Mouse (Mus musculus): ENCODE data around the gene Cptp. TPM values are rescaled to one million over a fixed set of nuclear protein-coding genes. Genes with fewer than 3 reads are reported as not detected.
A peak's percentile ranks its signal among the peaks of the same experiment; 100 is the strongest.

Gene Cptp
- polyA plus RNA-seq, 1 experiment from 2014 or later, result 28.0 TPM

DNA sequence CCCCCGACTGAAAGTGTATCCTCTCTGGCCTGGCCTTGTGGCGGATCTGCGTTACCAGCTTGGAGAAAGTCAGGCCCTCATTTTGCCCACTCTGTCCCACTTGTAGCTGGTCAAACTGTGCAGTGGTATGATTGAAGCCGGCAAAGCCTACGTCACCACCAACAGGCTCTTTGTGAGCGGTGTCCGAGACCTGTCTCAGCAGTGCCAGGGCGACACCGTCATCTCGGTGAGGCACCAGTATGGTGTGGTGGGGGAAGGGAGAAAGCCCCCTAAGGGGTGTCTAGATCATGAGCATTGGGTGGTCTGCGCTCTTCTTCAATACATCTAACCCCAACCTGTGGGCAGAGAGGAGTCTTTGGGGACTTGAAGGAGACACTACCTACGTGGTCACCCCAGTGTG is 27.2 kb upstream of the Cptp start:
- no peak overlapping the region for H3K27ac ChIP-seq (replicated peaks)
- WGBS, result 96% methylated on average over 12 of the region's 12 CpGs
- H3K36me3 ChIP-seq, result peaks cover 48% of the 10 kb centered on the region
- peaks cover 36% of the 10 kb centered on the region for H3K4me1 ChIP-seq
- ATAC-seq (ENCODE audit: low FRiP score), result no peak
- no peak overlapping the region for H3K4me2 ChIP-seq
- H3K27me3 ChIP-seq (replicated peaks), result no peaks in the 10 kb centered on the region
- H3K9me3 ChIP-seq (replicated peaks), result no peaks in the 10 kb centered on the region
- no peak overlapping the region for H3K9ac ChIP-seq (replicated peaks)
- H3K4me3 ChIP-seq (replicated peaks), result no peak overlapping the region

GRCm38 (mm10) chr4:155895826-155896225 is 26.6 kb upstream of the Cptp start:
- peaks cover 39% of the 10 kb centered on the region for H3K4me1 ChIP-seq
- H3K4me2 ChIP-seq, result peak overlapping the region; percentile 97
- ATAC-seq (ENCODE audit: low FRiP score), result no peak
- no peak overlapping the region for H3K27ac ChIP-seq (replicated peaks)
- H3K36me3 ChIP-seq, result peaks cover 42% of the 10 kb centered on the region
- 91% methylated on average over 4 of the region's 4 CpGs for WGBS
- 0 out of 2 replicates have a peak overlapping the region, but pooled peaks have one; percentile 97 for H3K9ac ChIP-seq (replicated peaks)
- H3K27me3 ChIP-seq (replicated peaks), result no peaks in the 10 kb centered on the region
- no peaks in the 10 kb centered on the region for H3K9me3 ChIP-seq (replicated peaks)
- H3K4me3 ChIP-seq (replicated peaks), result peak overlapping the region; percentile 75; the same call in 1 of the 2 replicates

- Histone ChIP-seq H3K4me1 (peaks cover 45% of the 10 kb centered on the region), H3K27ac (replicated peaks) (peak overlapping the region; percentile 58), H3K4me2 (peak overlapping the region; percentile 97), H3K9me3 (replicated peaks) (no peaks in the 10 kb centered on the region), H3K4me3 (replicated peaks) (peak overlapping the region; percentile 75), H3K36me3 (peaks cover 36% of the 10 kb centered on the region), H3K27me3 (replicated peaks) (no peaks in the 10 kb centered on the region), H3K9ac (replicated peaks) (peak overlapping the region; percentile 97; the same call in 1 of the 2 replicates)
- ATAC-seq (ENCODE audit: low FRiP score), result no peak
- 40% methylated on average over 6 of the region's 6 CpGs for WGBS
Measured at GRCm38 (mm10) chr4:155895216-155895615, 26.0 kb upstream of the Cptp start.

DNA sequence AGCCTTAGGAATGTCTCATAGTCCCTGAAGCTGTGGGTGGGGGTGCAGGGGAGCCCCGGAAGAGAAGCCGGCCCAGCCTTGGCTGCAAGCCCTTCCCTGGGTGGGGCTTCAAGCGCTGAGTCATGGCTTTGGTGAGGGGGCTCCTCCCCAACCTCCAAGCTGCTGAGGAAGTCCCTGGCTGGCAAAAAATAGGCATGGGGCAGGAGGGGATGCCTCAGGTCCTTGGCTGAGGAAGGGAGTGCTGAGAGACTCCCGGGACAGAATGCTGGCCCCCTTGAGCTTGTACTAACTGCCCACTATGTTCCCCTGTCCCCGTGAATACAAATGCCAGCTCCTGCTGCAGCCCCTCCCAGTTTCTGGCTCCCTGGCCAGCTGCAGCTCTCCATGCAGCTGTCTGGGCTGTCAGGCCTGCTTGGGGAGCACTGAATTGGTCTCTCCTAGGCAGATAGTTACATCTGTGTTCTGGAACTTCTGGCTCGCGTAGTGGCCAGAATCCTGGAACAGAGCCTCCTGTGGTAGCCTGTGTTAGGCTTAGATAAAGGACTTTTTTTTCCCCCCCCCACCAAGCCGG is 25.2 kb upstream of the Cptp start:
- peak overlapping the region; percentile 97 for H3K9ac ChIP-seq (replicated peaks)
- peaks cover 53% of the 10 kb centered on the region for H3K4me1 ChIP-seq
- no peaks in the 10 kb centered on the region for H3K9me3 ChIP-seq (replicated peaks)
- peaks cover 32% of the 10 kb centered on the region for H3K36me3 ChIP-seq
- ATAC-seq (ENCODE audit: low FRiP score), result no peak
- no peaks in the 10 kb centered on the region for H3K27me3 ChIP-seq (replicated peaks)
- H3K4me3 ChIP-seq (replicated peaks), result peak overlapping the region; percentile 75
- WGBS, result 34% methylated on average over 8 of the region's 8 CpGs
- H3K4me2 ChIP-seq, result peak overlapping the region; percentile 97
- H3K27ac ChIP-seq (replicated peaks), result peak overlapping the region; percentile 58

- peak overlapping the region; percentile 97 for H3K4me2 ChIP-seq
- H3K9me3 ChIP-seq (replicated peaks), result no peaks in the 10 kb centered on the region
- peaks cover 31% of the 10 kb centered on the region for H3K36me3 ChIP-seq
- H3K4me3 ChIP-seq (replicated peaks), result peak overlapping the region; percentile 75
- peak overlapping the region; percentile 100; the same call in 1 of the 2 replicates for H3K27ac ChIP-seq (replicated peaks)
- H3K27me3 ChIP-seq (replicated peaks), result no peaks in the 10 kb centered on the region
- H3K4me1 ChIP-seq, result peaks cover 54% of the 10 kb centered on the region
- ATAC-seq (ENCODE audit: low FRiP score), result no peak
- WGBS, result 65% methylated on average over 8 of the region's 8 CpGs
- peak overlapping the region; percentile 97 for H3K9ac ChIP-seq (replicated peaks)
Measured at GRCm38 (mm10) chr4:155893212-155893690, 24.0 kb upstream of the Cptp start.

DNA sequence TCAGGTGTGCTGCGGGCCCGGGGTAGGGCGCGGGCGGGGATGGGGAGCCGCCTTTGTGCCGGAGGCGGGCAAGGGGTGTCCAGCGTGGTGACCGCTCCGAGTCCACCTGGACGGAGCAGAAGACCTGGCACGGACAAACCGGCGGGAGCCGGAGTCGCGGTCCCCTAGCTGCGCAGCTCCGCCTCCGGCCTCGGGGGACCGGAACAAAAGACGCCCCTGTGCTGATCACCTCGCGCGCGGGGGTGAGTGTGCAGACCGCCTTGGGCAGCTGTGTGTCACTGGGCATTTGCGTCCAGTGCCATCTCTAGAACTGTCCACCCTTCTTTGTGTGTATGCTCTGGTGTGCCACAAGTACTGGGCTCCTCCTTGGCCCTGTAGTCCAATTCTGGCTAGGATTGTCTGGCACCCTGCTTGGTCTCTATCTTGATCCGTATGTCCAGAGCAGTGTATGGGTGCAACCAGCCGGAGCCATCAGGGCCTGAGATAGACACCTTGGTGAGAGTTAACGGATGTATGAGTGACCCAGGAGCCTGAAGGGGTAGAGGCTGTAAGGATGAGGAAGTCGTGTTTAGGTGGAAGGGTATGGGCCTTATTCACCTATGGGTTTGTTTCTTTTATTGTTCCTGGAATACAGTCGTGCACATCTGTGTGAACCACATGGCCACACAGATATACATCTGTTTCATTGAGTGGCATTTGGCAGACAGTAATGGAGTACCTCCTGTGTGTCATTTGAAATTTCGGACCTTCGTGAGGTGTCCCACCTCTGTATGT is 23.4 kb upstream of the Cptp start:
- Histone ChIP-seq H3K9me3 (replicated peaks) (no peaks in the 10 kb centered on the region), H3K27me3 (replicated peaks) (no peaks in the 10 kb centered on the region), H3K9ac (replicated peaks) (peak overlapping the region; percentile 97), H3K4me1 (peaks cover 54% of the 10 kb centered on the region), H3K4me2 (peak overlapping the region; percentile 97), H3K27ac (replicated peaks) (peak overlapping the region; percentile 100), H3K36me3 (peaks cover 33% of the 10 kb centered on the region), H3K4me3 (replicated peaks) (peak overlapping the region; percentile 75)
- 4% methylated on average over 35 of the region's 37 CpGs for WGBS
- peak; percentile 36 for ATAC-seq (ENCODE audit: low FRiP score)

- Histone ChIP-seq H3K9me3 (replicated peaks) (no peaks in the 10 kb centered on the region), H3K4me1 (peaks cover 54% of the 10 kb centered on the region), H3K4me2 (peak overlapping the region; percentile 97), H3K36me3 (peaks cover 38% of the 10 kb centered on the region), H3K27ac (replicated peaks) (peak overlapping the region; percentile 100), H3K9ac (replicated peaks) (peak overlapping the region; percentile 97), H3K27me3 (replicated peaks) (no peaks in the 10 kb centered on the region), H3K4me3 (replicated peaks) (peak overlapping the region; percentile 75)
- WGBS, result 0% methylated on average over 55 of the region's 56 CpGs
- peak; percentile 91 for ATAC-seq (ENCODE audit: low FRiP score)
Measured at GRCm38 (mm10) chr4:155892017-155892416, 22.8 kb upstream of the Cptp start.

DNA sequence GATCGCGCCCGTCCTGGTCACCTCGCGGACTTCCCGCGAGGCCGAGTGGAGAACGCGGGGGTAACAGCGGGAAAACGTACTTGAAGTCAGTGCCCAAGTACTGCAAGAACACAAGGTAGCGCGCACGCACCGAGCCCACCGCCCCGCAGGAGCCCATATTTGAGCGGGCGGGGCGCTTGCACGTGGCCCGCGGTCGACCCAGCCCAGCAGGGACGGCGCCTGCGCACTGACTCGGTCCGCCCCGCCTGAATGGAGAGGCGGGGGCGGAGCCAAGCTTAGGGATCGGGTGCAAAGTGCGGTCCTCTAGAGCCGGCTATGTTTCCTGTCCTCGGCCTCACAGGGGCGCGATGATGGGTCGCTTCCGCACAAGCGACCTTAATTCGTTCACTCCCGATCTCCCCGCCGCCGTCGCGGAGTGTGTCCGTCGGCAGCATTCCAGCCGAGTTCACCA is 22.3 kb upstream of the Cptp start, which contains the start of the genes Pusl1 and Acap3:
TSS of gene Pusl1 (minus strand) at position 231 of the 451 bp plus-strand sequence.
TSS of gene Acap3 (plus strand) at position 272 of the 451 bp plus-strand sequence.
- H3K27me3 ChIP-seq (replicated peaks), result no peaks in the 10 kb centered on the region
- no peaks in the 10 kb centered on the region for H3K9me3 ChIP-seq (replicated peaks)
- peak within 1 kb of the TSS; percentile 75 for H3K4me3 ChIP-seq (replicated peaks)
- H3K4me2 ChIP-seq, result peak within 1 kb of the TSS; percentile 97
- H3K9ac ChIP-seq (replicated peaks), result peak within 1 kb of the TSS; percentile 97
- H3K36me3 ChIP-seq, result peaks cover 38% of the 10 kb centered on the region
- ATAC-seq (ENCODE audit: low FRiP score), result peak; percentile 89
- WGBS, result under 1% methylated on average over 52 of the region's 52 CpGs
- peaks cover 54% of the 10 kb centered on the region for H3K4me1 ChIP-seq
- peak within 1 kb of the TSS; percentile 100 for H3K27ac ChIP-seq (replicated peaks)

DNA sequence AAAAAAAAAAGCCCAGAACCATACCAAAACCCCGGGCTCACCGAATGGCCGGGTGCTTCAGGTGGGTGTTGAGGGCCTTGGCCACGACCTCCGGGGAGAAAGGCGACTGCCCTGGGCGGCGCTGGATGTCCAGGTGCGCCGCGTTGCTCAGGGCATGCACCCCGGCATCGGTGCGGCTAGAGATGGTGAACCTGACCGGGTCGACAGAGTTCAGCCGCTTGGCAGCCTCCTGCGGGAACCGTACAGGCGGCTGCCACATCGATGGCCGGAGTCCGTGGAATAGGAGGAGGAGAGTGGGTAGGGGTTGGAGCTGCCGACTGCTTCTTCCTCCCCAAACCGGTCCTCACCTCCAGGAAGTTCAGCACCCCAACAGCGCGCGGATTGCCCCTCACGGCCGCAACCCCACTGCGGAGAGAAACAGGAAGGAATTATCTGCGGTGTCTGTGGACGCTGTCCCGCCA is 21.8 kb upstream of the Cptp start:
- H3K9me3 ChIP-seq (replicated peaks), result no peaks in the 10 kb centered on the region
- peaks cover 53% of the 10 kb centered on the region for H3K4me1 ChIP-seq
- peak overlapping the region; percentile 100 for H3K27ac ChIP-seq (replicated peaks)
- WGBS, result under 1% methylated on average over 34 of the region's 34 CpGs
- H3K9ac ChIP-seq (replicated peaks), result peak overlapping the region; percentile 97
- ATAC-seq (ENCODE audit: low FRiP score), result no peak
- H3K4me2 ChIP-seq, result peak overlapping the region; percentile 97
- H3K36me3 ChIP-seq, result peaks cover 38% of the 10 kb centered on the region
- peak overlapping the region; percentile 75 for H3K4me3 ChIP-seq (replicated peaks)
- no peaks in the 10 kb centered on the region for H3K27me3 ChIP-seq (replicated peaks)

DNA sequence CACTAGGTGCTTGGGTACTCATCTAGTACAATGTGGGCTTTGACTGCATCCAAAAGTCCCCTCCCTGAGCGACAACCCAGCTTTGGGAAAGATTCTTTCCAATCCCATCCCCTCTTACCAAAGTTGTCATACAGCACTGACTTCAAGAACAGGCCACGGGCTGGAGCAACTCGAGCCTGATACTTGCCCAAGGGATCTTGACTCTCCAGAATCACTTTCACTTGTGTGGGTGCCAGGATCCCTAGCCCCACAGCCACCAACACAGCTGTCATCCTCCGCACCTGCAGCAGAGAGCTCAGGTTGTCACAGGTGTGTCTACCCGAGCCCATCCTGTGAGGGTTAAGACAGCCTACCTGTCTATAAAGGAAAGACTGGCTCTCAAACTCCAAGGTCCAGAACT is 20.1 kb upstream of the Cptp start:
- WGBS, result 87% methylated on average over 5 of the region's 5 CpGs
- no peak overlapping the region for H3K27ac ChIP-seq (replicated peaks)
- no peak overlapping the region; the same call in 1 of the 2 replicates for H3K4me2 ChIP-seq
- no peak overlapping the region for H3K9ac ChIP-seq (replicated peaks)
- H3K36me3 ChIP-seq, result peaks cover 49% of the 10 kb centered on the region
- no peaks in the 10 kb centered on the region for H3K9me3 ChIP-seq (replicated peaks)
- no peak overlapping the region for H3K4me3 ChIP-seq (replicated peaks)
- H3K4me1 ChIP-seq, result peaks cover 36% of the 10 kb centered on the region
- ATAC-seq (ENCODE audit: low FRiP score), result no peak
- H3K27me3 ChIP-seq (replicated peaks), result no peaks in the 10 kb centered on the region

DNA sequence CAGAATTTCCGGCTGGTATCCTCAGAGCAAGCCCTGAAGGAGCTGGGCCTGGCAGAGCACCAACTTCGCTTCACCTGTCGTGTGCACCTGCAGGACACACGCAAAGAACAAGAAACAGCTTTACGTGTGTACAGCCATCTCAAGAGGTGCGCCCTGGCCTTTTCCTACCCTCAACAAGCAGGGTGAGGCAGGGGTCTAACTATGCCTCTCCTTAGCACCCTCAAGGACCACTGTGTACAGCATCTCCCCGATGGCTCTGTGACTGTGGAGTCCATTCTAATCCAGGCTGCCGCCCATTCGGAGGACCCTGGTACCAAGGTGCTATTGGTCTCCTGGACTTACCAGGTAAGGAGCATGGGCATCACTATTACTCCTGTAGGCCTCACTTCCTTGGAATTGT is 18.9 kb upstream of the Cptp start:
- no peak overlapping the region for H3K9ac ChIP-seq (replicated peaks)
- peaks cover 24% of the 10 kb centered on the region for H3K4me1 ChIP-seq
- H3K27me3 ChIP-seq (replicated peaks), result no peaks in the 10 kb centered on the region
- ATAC-seq (ENCODE audit: low FRiP score), result no peak
- H3K9me3 ChIP-seq (replicated peaks), result no peaks in the 10 kb centered on the region
- WGBS, result 94% methylated on average over 9 of the region's 9 CpGs
- no peak overlapping the region for H3K27ac ChIP-seq (replicated peaks)
- H3K4me2 ChIP-seq, result no peak overlapping the region
- H3K36me3 ChIP-seq, result peaks cover 52% of the 10 kb centered on the region
- H3K4me3 ChIP-seq (replicated peaks), result no peak overlapping the region

Measured in neural tube, embryonic 15.5 days (tissue).